Mouse (Mus musculus) CH12.LX (cell line): ENCODE data around the gene Snx10. TPM values are rescaled to one million over a fixed set of nuclear protein-coding genes. Genes with fewer than 3 reads are reported as not detected.

Source experiments
- DNase-seq: peaks from one replicate; pipeline ENCODE4 v3.0.0-alpha.2; 2013; ENCODE audit errors: extremely low read depth
- H3K27ac ChIP-seq: 2 replicates; pipeline ENCODE4 v1.5.1; 2012; ENCODE audit warnings: low read depth, mild to moderate bottlenecking, control low read depth, moderate library complexity; ENCODE audit not compliant: insufficient read depth
- H3K27me3 ChIP-seq: replicated peaks from 2 replicates; pipeline ENCODE3; 2012; ENCODE audit warnings: inconsistent platforms
- H3K36me3 ChIP-seq, 2 experiments: replicated peaks in 1 of 2; 2 replicates each; pipeline versions ENCODE3 to v1.6.1; 2012; ENCODE audit warnings: inconsistent platforms in 1 of 2, low read length in 1 of 2, mild to moderate bottlenecking in 1 of 2, mixed read lengths in 1 of 2, moderate library complexity in 1 of 2; ENCODE audit not compliant: control insufficient read depth in 1 of 2, insufficient read depth in 1 of 2
- H3K4me1 ChIP-seq, 2 experiments: 2 replicates each; pipeline ENCODE4 v1.6.1; 2012; ENCODE audit warnings: inconsistent platforms in 1 of 2, moderate library complexity in 1 of 2; ENCODE audit not compliant: insufficient read depth in 2 of 2, control insufficient read depth in 1 of 2
- H3K4me2 ChIP-seq: 2 replicates; pipeline ENCODE4 v1.6.1; 2012; ENCODE audit warnings: low read depth, mild to moderate bottlenecking, control low read depth; ENCODE audit not compliant: poor library complexity, insufficient read depth, severe bottlenecking
- H3K4me3 ChIP-seq, 3 experiments: fragments of 150-350 bp in 1 of 3; sonication (generic) in 1 of 3; replicated peaks in 1 of 3; 2 replicates each; pipeline versions ENCODE3 to v1.5.1; 2011 to 2012; ENCODE audit warnings: low read depth in 2 of 3, low read length in 2 of 3, mild to moderate bottlenecking in 2 of 3, moderate library complexity in 2 of 3, control low read depth in 1 of 3, improper control_type of control experiment in 1 of 3, inconsistent platforms in 1 of 3, mixed read lengths in 1 of 3; ENCODE audit not compliant: poor library complexity in 1 of 3
- H3K79me2 ChIP-seq: replicated peaks from 2 replicates; pipeline ENCODE4 v1.6.1; 2012; ENCODE audit warnings: mild to moderate bottlenecking, moderate library complexity; ENCODE audit not compliant: control insufficient read depth, poor library complexity, insufficient read depth, severe bottlenecking; ENCODE audit errors: extremely low read depth
- H3K9ac ChIP-seq: 2 replicates; pipeline ENCODE4 v1.6.1; 2012; ENCODE audit warnings: low read depth, mild to moderate bottlenecking, control low read depth, moderate library complexity; ENCODE audit not compliant: insufficient read depth
- H3K9me3 ChIP-seq: replicated peaks from 2 replicates; pipeline ENCODE3; 2012; ENCODE audit warnings: low read length, inconsistent platforms, mixed read lengths
- BHLHE40 ChIP-seq: IDR thresholded peaks from 2 replicates; pipeline ENCODE4 v1.6.1; 2011; ENCODE audit warnings: mild to moderate bottlenecking, low read depth, low read length, improper control_type of control experiment
- CHD1 ChIP-seq: IDR thresholded peaks from 2 replicates; pipeline ENCODE4 v1.6.1; 2012; ENCODE audit warnings: low read depth, low read length, improper control_type of control experiment, inconsistent platforms
- CHD2 ChIP-seq: IDR thresholded peaks from 2 replicates; pipeline ENCODE4 v1.6.1; 2011; ENCODE audit warnings: low read length, improper control_type of control experiment
- ELF1 ChIP-seq: IDR thresholded peaks from 2 replicates; pipeline ENCODE4 v1.6.1; 2014; ENCODE audit warnings: low read depth, mild to moderate bottlenecking, inconsistent platforms, low read length, improper control_type of control experiment
- ETS1 ChIP-seq: conservative IDR thresholded peaks from 2 replicates; pipeline ENCODE4 v1.6.1; 2012; ENCODE audit warnings: low read depth, mild to moderate bottlenecking, inconsistent platforms, low read length, improper control_type of control experiment, moderate library complexity
- GABPA ChIP-seq: IDR thresholded peaks from 2 replicates; pipeline ENCODE4 v1.6.1; 2012; ENCODE audit warnings: low read depth, low read length, improper control_type of control experiment, inconsistent platforms; ENCODE audit not compliant: insufficient replicate concordance
- IRF4 ChIP-seq: IDR thresholded peaks from 2 replicates; pipeline ENCODE4 v1.6.1; 2014; ENCODE audit warnings: low read depth, mild to moderate bottlenecking, inconsistent platforms, low read length, improper control_type of control experiment
- JUN ChIP-seq: IDR thresholded peaks from 2 replicates; pipeline ENCODE4 v1.6.1; 2011; ENCODE audit warnings: low read depth, mild to moderate bottlenecking, low read length, improper control_type of control experiment, moderate library complexity; ENCODE audit not compliant: insufficient read depth
- JUND ChIP-seq: conservative IDR thresholded peaks from 2 replicates; pipeline ENCODE4 v1.6.1; 2011; ENCODE audit warnings: low read depth, low read length, improper control_type of control experiment
- KAT2A ChIP-seq: IDR thresholded peaks from 2 replicates; pipeline ENCODE4 v1.6.1; 2012; ENCODE audit warnings: low read length, improper control_type of control experiment, inconsistent platforms; ENCODE audit not compliant: insufficient replicate concordance
- POLR2AphosphoS2 ChIP-seq: IDR thresholded peaks from 2 replicates; pipeline ENCODE4 v1.6.1; 2011; ENCODE audit warnings: low read depth, low read length, improper control_type of control experiment
- RAD21 ChIP-seq: IDR thresholded peaks from 2 replicates; pipeline ENCODE4 v1.6.1; 2011; ENCODE audit warnings: low read depth, mild to moderate bottlenecking, low read length, improper control_type of control experiment, moderate library complexity
- RCOR1 ChIP-seq: conservative IDR thresholded peaks from 2 replicates; pipeline ENCODE4 v1.6.1; 2012; ENCODE audit warnings: low read depth, mild to moderate bottlenecking, inconsistent platforms, low read length, improper control_type of control experiment
- SIN3A ChIP-seq: IDR thresholded peaks from 2 replicates; pipeline ENCODE4 v1.6.1; 2012; ENCODE audit warnings: low read length, improper control_type of control experiment, inconsistent platforms
- SMC3 ChIP-seq: IDR thresholded peaks from 2 replicates; pipeline ENCODE4 v1.6.1; 2011; ENCODE audit warnings: low read depth, low read length, improper control_type of control experiment
- TBP ChIP-seq: conservative IDR thresholded peaks from 2 replicates; pipeline ENCODE4 v1.6.1; 2011; ENCODE audit warnings: low read depth, low read length, improper control_type of control experiment
- USF1 ChIP-seq: IDR thresholded peaks from 2 replicates; pipeline ENCODE4 v1.6.1; 2014; ENCODE audit warnings: low read depth, mild to moderate bottlenecking, inconsistent platforms, low read length, improper control_type of control experiment
- ZC3H11A ChIP-seq: IDR thresholded peaks from 2 replicates; pipeline ENCODE4 v1.6.1; 2012; ENCODE audit warnings: low read depth, mild to moderate bottlenecking, inconsistent platforms, low read length, improper control_type of control experiment
- ZMIZ1 ChIP-seq: IDR thresholded peaks from 2 replicates; pipeline ENCODE4 v1.6.1; 2012; ENCODE audit warnings: low read depth, mild to moderate bottlenecking, inconsistent platforms, low read length, improper control_type of control experiment
- dilution Hi-C: fragments of 300-500 bp; cut with MboI; formaldehyde crosslinking; loops from 2 replicates; pipeline ENCODE4 v1.14.3; 2020; ENCODE audit warnings: low sequenced_read_pairs; ENCODE audit not compliant: extremely low pct_unique_long_range_greater_than_20kb, extremely low pct_ligation_motif_present
- in situ Hi-C: fragments of 300-500 bp; cut with MboI; formaldehyde crosslinking; loops from 3 replicates; pipeline ENCODE4 v1.14.3; 2019; ENCODE audit warnings: low sequenced_read_pairs, low pct_ligation_motif_present, low pct_unique_long_range_greater_than_20kb, mixed read lengths
- polyA plus RNA-seq: library from polyadenylated mRNA; unstranded; fragments of >175 nt; gene quantifications from 2 replicates; pipeline ENCODE4 v1.2.1, GENCODE M21; 2012; ENCODE audit warnings: low read depth; ENCODE audit not compliant: insufficient read length
- total RNA-seq, 2 experiments: library from RNA; depleted of rRNA; stranded (reverse); fragments of 300-350 nt in 1 of 2; fragments of >200 nt in 1 of 2; gene quantifications; 2 replicates each; pipeline ENCODE4 v1.2.3; 2012 to 2014

Gene Snx10
- total and polyA plus RNA-seq, 3 experiments, result 27.6 to 84.7 (median 46.2) TPM

DNA sequence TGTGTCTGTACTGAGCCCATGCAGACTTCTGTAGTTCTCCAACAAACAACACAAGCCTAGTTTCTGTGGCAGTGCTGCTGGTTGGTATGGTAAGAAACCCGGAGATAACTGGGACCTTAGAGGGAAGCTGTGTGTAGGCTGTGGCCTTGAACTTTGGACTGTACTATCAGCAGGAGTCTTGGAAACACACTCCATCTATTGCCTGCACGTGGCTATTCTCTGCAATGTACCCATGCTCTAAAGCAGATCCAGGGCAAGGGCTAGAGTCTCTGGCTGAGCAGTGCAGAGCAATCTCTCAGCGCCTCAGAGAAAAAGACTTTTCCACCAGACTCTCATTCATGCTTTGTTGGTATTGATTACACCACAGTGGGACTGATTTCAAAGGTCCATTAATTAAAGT is 10.0 kb upstream of the Snx10 start:
- no peak overlapping the region for H3K27ac ChIP-seq
- no peak overlapping the region for H3K4me3 ChIP-seq
- no peak overlapping the region for H3K4me2 ChIP-seq
- no peaks in the 10 kb centered on the region for H3K27me3 ChIP-seq
- H3K4me1 ChIP-seq, result peaks cover 0 to 3% of the 10 kb centered on the region in 2 experiments; a peak in 2 of 4 replicates
- TF ChIP-seq ETS1, result no peak
- no peak for TF ChIP-seq SIN3A
- TF ChIP-seq RAD21, result no peak
- TF ChIP-seq ZC3H11A, result no peak
- no peak for TF ChIP-seq JUN
- no peak for TF ChIP-seq GABPA
- no peak for TF ChIP-seq ZMIZ1
- TF ChIP-seq CHD1, result no peak
- TF ChIP-seq JUND, result no peak
- dilution Hi-C loops, result no loop called here
- H3K79me2 ChIP-seq, result no peaks in the 10 kb centered on the region
- in situ Hi-C loops, result no loop called here
- H3K9ac ChIP-seq, result no peak overlapping the region
- no peak for DNase-seq
- peaks cover 14% of the 10 kb centered on the region for H3K9me3 ChIP-seq
- no peaks in the 10 kb centered on the region for H3K36me3 ChIP-seq

DNA sequence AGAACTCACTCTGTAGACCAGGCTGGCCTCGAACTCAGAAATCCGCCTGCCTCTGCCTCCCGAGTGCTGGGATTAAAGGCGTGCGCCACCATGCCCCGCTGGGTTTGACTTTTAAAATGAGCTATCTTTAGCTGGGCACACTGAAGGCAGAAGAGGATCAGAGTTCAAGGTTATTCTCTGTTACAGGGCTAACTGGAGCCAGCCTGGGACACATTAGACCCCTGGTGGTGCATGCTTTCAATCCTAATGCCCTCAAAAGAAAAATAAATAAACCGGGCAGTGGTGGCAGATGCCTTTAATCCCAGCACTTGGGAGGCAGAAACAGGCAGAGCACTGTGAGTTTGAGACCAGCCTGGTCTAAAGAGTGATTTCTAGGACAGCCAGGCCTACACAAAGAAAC is 8.8 kb upstream of the Snx10 start:
- TF ChIP-seq BHLHE40, result no peak
- TF ChIP-seq TBP, result no peak
- TF ChIP-seq RCOR1, result no peak
- no peak for TF ChIP-seq JUN
- TF ChIP-seq KAT2A, result no peak
- no peak for TF ChIP-seq SMC3
- TF ChIP-seq JUND, result no peak
- no peak for TF ChIP-seq USF1
- TF ChIP-seq ELF1, result no peak
- no peak for TF ChIP-seq IRF4
- no peak for TF ChIP-seq CHD2
- no peak for TF ChIP-seq POLR2AphosphoS2
- no peaks in the 10 kb centered on the region for H3K27me3 ChIP-seq

More for the DNA sequence above, 8.8 kb upstream of the Snx10 start:
- DNase-seq, result no peak
- no peaks in the 10 kb centered on the region for H3K36me3 ChIP-seq
- H3K9ac ChIP-seq, result no peak overlapping the region
- no peak overlapping the region for H3K4me3 ChIP-seq
- H3K27ac ChIP-seq, result no peak overlapping the region
- H3K79me2 ChIP-seq, result no peaks in the 10 kb centered on the region
- dilution Hi-C loops (no loop called here), in situ Hi-C loops (no loop called here)
- no peak overlapping the region for H3K4me2 ChIP-seq
- no peaks in the 10 kb centered on the region for H3K4me1 ChIP-seq
- peaks cover 14% of the 10 kb centered on the region for H3K9me3 ChIP-seq
